Mouse (Mus musculus) gastrocnemius, postnatal 36 days (tissue): Measurements from ENCODE around the gene Gm20489. TPM values are rescaled to one million over a fixed set of nuclear protein-coding genes. Genes with fewer than 3 reads are reported as not detected.

Experiments
- DNase-seq, 2 experiments: peaks; one replicate each; pipeline ENCODE4 v3.0.0; 2022
- intact Hi-C: fragments of 180-260 bp; cut with DNase I; formaldehyde crosslinking; loops from one replicate; pipeline ENCODE4 v1.15.1; 2025
- total RNA-seq, 2 experiments: library from RNA; stranded (reverse); gene quantifications; 2 replicates each; pipeline ENCODE4 v1.2.3; 2021

Gm20489 gene
- total RNA-seq, 2 experiments from 2014 or later: not detected

DNA sequence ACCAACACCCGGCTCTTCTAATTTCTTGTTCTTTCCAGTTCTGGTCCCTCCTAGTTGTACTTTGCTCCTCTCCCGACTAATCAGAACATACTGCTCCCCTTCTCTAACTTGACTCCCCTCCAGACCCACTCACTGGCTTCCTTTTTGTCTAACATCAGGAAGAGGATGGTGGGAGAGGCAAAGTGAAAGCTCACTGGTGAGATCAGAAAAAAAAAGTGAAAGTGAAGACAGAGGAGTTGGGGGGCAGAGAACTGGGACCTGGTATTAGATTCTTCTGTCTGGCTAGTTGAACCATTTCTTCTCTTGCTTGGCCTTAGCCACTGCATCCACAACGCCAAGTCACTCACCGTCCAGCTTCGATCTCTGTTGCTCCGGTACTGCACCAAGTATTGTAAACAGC lies 2.2 kb downstream of the Gm20489 start:
- no peak for DNase-seq
- intact Hi-C loops: no loop called here

DNA sequence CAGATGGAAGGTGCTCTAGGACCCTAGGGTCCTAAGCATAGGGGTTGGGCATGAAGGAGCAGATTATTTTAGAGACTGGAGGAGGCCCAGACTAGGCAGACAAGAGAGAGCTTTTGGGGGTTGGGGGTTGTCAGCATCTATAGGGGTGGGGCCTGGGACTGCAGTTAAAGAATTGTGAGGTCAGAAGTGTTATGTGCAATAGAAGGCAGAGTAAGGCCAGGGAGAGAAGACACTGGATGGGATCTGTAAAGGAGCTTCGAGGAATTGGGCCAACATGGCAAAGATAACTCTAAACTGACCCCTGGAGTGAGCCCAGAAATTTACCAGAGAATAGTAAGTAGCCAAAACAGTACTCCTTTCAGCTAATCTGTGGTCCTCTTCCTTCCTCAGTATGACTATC lies 4.9 kb downstream of the Gm20489 start, which contains the start of gene Gm614:
Gm614 (minus strand) TSS at position 101 of the 400 bp plus-strand sequence.
- DNase-seq: no peak
- intact Hi-C loops: no loop called here

DNA sequence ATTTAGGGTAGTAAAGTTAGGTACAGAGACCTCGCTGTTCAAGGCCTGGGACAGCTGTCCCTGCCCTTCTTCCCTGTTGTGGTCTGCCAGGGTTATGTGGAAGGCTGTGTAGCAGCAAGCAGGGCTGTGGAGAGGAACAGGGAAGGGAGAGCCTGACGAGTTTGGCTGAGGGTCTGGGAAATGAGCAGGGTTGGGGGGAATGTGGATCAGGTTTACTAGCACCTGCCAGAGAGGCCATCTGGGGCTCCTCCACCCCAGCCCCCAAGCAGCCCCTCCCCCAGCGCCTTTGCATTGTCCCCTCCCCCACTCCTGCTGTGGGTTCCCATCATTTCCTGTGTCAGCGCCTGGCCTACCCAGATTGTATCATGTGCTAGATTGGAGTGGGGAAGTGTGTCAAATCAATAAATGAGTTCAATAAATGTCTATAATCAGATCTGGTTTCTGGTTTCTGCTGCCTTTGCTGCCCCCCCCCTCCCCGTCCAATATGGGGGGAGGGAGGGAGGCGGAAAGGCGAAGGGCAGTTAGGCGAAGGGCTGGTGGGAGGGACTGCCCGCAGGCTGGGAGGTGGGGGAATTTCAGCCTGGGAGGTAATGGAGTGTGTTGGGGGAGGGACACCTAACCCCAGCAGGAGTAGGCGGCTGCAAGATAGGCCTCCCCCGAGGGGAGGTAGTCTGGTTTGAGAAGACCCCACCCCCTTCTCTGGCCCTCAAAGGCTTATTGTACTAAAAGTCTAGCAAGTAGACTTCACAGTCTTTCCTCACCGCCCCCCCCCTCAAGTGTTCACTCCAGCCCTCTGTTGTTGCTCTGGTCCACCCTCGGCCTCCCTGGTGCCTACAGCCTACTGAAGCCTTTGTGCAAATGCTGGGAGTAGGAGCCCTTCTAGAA lies 8.1 kb downstream of the Gm20489 start:
- DNase-seq: no peak
- intact Hi-C loops: no loop called here

DNA sequence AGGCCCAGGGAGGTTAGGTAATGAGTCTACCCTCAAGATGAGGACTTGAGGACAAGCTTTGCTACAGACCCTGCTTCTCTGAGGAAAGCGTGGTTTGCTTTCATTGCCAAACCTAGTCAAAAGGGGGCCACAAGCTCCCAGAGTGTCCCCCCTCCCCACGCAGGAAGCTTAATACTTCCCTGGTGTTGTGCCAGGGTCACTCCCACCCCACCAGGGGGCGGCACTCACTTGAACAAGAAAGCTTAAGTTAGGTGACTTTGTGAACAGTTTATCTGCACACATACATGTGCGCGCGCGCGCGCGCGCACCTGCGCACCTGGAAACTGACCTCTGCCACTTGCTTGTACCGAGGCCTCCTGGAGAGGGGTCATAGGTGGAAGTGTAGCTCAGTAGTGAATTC lies 12.2 kb downstream of the Gm20489 start:
- DNase-seq: no peak
- intact Hi-C loops: no loop called here

DNA sequence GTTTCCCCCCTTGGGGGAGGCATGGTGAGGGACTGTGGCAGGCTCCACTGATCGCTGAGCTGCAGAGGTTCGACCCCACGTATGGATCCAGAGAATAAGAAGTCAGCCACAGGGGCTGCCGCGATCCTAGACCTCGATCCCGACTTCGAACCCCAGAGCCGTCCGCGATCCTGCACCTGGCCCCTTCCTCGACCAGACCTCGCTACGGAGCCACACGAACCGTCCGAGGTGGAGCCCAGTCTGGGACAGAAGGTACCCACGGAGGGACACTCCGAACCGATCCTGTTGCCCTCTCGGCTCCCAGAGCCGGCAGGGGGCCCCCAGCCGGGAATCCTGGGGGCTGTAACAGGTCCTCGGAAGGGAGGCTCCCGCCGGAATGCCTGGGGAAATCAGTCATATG lies 14.1 kb downstream of the Gm20489 start:
- intact Hi-C loops: no loop called here
- DNase-seq: no peak

DNA sequence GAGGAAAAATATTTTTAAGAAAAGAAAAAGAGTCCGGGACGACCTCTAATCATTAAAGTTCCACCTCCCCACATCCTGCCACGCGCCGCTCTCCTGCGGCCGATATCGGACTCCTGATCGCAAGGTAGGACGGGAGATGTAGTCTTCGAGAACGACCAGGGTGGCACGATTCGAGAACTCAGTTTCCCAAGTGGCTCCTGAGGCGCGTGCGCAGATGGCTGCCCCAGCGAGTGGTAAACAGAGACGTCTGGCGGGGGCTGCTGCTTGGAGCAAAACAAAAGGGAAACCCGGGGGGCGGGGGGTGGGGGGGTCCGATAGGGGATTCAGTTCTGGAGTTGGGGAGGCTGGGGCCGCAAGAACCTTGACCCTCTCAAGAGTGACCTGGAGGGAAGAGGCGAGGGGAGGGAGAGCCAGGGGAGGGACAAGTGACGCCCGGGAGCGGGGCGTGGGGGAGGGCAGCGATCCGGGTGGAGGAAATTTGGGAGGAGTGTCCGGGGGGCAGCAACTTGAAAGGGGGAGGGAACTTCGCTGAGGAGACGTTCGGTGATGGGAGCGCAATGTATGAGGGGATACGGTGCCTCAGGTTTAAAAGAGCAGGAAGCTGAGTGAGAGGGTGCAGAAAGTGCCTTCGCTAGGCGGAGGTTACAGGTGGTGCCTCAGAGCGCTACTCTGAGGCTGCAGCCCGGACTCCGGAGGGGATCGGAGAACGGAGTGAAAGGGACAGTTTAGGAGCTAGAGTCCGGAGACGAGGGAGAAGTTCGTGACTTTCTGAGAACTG lies 14.7 kb downstream of the Gm20489 start, which contains the start of gene Foxo4:
Foxo4 (plus strand) TSS at position 577 of the 778 bp plus-strand sequence.
- intact Hi-C loops: no loop called here
- DNase-seq: peak; percentile 73 to 85

DNA sequence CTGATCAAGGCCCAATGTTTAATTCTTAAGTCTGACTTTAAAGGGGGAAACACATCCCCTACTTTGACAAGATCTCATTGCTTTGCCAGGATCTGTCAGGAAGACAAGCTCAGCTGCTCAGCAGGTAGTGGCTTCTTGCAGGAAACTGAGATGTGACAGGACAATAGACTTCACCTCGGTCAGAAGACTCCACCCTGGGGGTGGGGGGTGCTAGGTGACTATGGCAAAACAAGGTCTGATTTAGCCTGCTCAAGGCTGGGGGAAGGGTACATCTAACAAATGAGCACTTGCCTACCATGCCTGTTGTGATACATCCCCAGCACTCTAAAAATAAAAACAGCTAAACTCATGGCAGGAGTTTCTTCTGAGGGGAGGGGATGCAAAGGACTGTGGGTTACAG lies 23.8 kb downstream of the Gm20489 start:
- intact Hi-C loops: no loop called here
- no peak for DNase-seq

DNA sequence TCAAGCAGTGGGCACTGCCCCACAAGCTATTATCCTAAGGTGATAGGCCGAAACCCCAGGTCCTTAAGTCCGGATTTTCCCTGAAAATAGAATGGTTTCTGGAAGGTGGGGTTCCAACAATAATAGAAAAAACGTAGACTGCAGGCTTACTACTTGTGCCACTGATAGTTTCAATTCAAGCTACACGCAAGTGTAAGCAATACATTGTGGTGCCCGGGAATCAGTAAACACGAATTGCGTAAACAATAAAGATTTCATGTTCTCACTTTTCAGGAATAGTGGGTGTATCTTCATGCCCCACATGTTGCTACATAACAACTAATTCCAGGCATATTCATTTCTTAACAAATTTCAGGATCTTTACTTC lies 46.0 kb downstream of the Gm20489 start:
- intact Hi-C loops: no loop called here
- no peak for DNase-seq

DNA sequence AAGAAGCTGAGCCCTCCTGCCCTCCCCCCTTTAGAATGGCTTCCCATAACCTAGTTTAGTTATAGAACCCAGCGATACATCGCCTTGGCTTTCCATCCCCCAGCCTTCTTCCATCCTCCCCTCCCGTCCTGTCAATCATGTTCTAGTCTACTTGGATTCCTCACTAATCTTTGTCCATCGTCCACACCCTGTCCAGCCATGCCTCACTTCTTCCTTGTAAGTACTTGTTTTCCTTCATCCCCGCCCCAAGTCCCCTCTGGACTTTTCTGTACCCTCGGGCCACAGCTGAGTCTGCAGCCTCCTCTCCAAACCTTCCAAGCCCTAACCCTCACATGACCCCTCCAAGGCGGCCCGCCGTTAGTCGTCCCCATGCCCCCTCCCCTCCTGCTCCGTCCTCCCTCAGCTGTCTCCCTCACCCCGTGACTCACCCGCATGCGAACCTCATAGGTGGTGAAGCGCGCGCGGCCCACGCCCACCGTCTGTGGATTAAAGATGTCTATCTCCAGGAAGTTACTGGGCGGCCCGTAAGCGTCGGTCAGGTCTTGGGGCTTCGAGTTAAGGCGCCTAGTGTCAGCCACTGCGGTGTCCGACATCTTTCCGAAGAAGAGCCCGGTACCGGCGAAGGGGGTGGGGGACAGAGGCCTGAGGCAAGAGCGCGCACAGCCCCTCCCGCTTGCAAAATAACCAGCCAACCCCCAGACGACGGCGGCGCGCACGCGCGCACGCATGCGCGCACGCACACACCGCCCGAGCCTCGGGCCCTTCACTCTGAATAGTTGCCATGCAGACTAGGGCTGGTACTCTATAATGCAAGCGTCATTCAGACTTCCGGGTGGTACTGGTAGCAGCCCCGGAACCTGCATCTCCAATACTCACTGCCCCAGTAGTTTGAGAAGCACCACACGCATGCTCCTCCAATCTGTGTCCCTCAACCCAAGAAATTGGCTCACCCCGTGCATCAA lies 46.7 kb downstream of the Gm20489 start, which contains the start of gene Snx12:
Snx12 (minus strand) TSS at position 730 of the 962 bp plus-strand sequence.
- DNase-seq: peak; percentile 76 to 78
- intact Hi-C loops: no loop called here

Other genes with a start within 250 kb of the Gm20489 start
- gene Tex11, start 209.4 kb downstream of the Gm20489 start, total RNA-seq: not detected
- gene Slc7a3, start 183.0 kb downstream of the Gm20489 start, total RNA-seq: not detected
- 10 to 100 TPM; 27.9 to 28.5 TPM for gene Snx12, start 46.5 kb downstream of the Gm20489 start, total RNA-seq
- gene Foxo4, start 14.5 kb downstream of the Gm20489 start, total RNA-seq: 100 to 1,000 TPM in 1 of 2 experiments, 10 to 100 TPM in 1; 95.6 to 116 TPM
- gene Gm614, start 5.0 kb downstream of the Gm20489 start, total RNA-seq: not detected
- gene Il2rg, start 768 bp downstream of the Gm20489 start, total RNA-seq: 1 to 10 TPM; 1.8 to 2.5 TPM
- gene Med12, start 5.0 kb upstream of the Gm20489 start, total RNA-seq: 10 to 100 TPM; 15.5 to 18.1 TPM
- under 1 TPM; 0.08 to 0.15 TPM for gene Nlgn3, start 30.1 kb upstream of the Gm20489 start, total RNA-seq
- under 1 TPM; 0.28 to 0.57 TPM for gene Gjb1, start 107.4 kb upstream of the Gm20489 start, total RNA-seq
- gene Zmym3, start 151.8 kb upstream of the Gm20489 start, total RNA-seq: 10 to 100 TPM in 1 of 2 experiments, 1 to 10 TPM in 1; 7.0 to 11.1 TPM
- gene Nono, start 160.3 kb upstream of the Gm20489 start, total RNA-seq: 10 to 100 TPM; 38.9 to 43.4 TPM
- gene Itgb1bp2, start 180.1 kb upstream of the Gm20489 start, total RNA-seq: 100 to 1,000 TPM; 211 to 226 TPM